Mouse (Mus musculus) brain, adult 2 months (tissue): ENCODE measurements at regions not wholly inside any gene's neighbourhood (a gene's known extent, or its start where the extent isn't known, plus 50 kb on each side); places are given as distances from the start of the nearest gene placed in this dataset.
A peak's percentile ranks its signal among the peaks of the same experiment; 100 is the strongest.
"Not testable (repeated sequence)": the region's sequence is repeated elsewhere in the genome, so short reads cannot be mapped to it uniquely, and the experiment has no call there.

Source experiments
- DNase-seq: peaks from one replicate; pipeline ENCODE4 v3.0.0; 2011; ENCODE audit warnings: low read depth, low spot score

DNA sequence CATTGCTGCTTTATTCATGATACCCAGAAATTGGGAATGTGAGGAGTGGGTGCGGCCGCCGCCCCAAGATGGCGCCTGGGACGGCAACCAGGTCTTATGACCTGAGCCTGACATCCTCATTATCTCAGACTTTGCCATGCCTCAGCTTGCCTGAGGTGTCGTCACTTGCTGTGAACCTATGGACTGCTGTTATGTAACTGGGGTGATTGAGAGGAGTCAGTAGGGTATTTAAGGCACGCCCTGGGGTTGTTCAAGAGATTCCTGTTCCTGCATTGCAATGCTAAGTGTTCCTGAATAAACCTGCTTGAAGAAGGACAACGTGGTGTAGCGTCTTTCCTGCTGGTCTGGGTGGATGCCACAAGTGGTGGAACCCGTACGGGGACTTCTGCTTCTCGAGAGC, 211.4 kb upstream of the Pou3f2 start:
- DNase-seq: no peak

DNA sequence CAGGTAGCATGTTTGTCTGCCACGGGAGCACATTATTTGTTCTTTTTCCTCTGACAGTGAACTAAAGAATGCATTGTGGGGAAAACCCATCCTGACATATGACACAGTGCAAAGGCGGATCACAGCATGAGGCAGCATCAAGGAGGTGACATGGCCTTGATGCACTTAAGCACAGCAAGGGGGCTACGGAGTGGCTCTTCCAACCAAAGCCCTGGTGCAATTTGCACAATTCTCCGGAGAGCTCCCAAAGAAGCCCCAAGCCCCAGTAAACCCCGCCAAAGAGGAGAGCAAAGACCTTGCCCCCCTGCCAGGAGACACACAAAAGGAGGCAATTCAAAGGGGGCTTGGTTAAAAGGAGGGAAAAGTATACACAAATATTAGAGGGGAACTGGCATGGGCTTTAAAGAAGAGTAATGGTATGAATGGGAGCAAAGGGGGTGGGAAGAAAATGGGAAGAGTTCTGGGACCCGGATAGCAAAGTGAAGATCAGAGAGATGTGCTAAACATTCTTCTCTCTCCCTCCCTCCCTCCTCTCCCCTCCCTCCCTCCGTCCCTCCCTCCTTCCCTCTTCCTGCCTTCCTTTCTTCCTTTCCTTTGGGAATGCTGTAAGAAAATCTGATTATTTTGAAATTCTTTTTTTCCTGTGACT, 179.7 kb upstream of the Pou3f2 start:
- no peak for DNase-seq

DNA sequence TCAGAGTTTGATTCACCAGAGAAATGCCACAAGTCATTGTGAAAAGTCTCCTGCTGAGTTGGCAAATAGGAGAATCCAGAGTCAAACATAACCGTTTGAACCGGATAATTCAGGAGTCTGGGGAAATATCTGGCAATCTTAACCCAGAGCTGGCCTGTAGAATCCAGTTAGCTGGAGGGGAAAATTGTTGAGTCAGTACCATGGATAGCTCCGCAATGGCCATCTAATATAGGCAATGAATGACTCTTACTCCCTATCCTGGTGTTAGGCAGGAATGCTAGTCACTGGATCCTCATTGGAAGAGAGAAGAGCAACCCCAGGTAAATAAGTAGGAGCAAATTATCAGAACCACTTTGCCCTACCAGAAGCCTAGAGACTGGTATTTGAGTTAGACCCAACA, 157.4 kb upstream of the Pou3f2 start:
- no peak for DNase-seq

DNA sequence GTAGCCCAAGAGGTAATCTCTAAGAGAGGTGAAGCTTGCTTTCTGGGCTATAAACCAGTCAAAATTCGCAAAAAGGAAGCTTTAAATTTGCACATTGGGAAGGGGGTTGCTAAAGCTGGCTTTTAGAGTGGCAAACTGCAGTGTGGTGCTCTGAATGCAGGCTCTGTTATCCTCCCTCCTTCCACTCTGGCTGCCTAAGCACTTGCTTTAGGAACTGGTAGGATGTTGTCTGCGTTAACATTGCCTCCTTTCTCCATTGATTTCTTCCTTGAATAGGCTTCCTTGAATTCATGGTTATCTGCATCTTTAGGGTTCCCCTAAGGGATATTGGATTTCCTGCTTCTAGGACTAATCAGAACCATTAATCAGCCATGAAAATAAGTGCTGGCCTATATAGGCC, 120.8 kb upstream of the Pou3f2 start:
- peak; percentile 16 for DNase-seq

DNA sequence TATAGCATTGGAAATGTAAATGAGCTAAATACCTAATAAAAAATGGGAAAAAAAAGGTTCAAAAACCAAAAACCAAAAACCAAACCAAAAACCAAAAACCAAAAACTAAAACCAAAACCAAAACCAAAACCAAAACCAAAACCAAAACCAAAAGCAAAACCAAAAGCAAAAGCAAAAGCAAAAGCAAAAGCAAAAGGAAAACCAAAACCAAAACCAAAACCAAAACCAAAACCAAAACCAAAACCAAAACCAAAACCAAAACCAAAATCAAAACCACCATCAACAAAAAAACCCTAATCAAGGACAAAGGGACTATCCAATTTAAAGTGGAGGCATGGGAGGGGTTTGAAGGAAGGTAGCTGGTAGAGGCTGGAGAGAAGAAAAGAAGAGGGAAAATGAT, 114.0 kb upstream of the Pou3f2 start:
- not testable (repeated sequence) for DNase-seq

DNA sequence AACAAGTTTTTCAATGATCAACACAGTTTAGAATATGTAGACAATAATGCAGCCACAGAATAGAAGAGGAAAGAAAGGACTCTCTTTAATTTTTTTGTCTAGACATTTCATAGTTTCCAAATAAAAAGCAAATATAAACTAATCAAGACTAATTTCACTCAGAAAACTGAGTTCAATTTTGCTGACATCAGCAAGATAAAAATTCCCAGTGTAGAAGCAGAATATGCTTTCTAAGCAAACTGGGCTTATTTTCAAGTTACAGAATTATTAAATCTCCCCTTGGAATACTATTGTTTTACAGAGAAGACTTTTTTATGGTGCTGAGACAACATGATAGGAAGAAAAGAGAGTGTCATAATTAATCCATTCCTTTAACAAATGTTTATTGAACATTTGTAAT, 99.0 kb upstream of the Pou3f2 start:
- no peak for DNase-seq

DNA sequence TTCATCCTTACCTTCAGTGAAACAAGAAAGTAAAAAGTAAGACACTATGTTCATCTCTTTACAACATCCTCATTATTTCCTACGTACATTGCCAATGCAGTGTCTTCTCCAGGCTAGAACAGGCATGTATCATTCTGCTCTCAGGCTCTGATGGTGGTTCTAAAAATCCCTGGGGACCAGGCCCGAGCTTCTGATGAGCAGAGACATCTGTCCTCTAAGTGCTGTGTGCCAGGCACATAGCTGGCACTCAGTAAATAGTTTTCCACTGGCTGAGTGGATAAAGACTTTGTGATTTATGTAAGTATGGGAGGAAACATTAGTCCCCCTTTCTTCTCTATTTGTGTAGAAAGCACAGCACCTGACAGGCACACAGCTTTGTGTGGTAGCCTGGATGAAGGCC, 77.8 kb upstream of the Pou3f2 start:
- DNase-seq: peak; percentile 1

DNA sequence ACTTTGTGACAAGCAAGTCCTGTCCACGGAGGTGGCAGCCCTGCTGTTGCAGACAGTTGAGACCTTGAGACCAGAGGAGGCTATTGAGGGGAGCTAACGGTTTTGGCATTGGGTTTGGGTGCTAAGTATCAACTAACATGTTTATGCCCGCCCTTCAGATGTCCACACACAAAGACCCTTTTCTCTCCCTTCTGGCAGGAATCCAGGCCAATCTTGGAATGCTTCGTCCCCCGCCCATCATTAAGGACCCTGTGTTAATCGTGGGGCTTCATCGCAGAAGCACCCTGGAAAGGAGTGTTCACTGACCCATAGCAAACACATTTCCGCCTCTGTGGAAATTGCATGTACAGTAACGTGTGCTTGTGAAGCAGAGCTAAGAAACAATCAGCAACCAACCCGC, 76.4 kb upstream of the Pou3f2 start:
- DNase-seq: peak; percentile 1
